Mouse (Mus musculus): ENCODE measurements around the gene Ifi211.
"Not testable (repeated sequence)": the region's sequence is repeated elsewhere in the genome, so short reads cannot be mapped to it uniquely, and the experiment has no call there.

Ifi211 gene

GRCm38 (mm10) chr1:173912548-173913255 is at the start of gene Ifi211:
Gene Ifi211 (minus strand): TSS chr1:173913046.
- DNase-seq (ENCODE audit: low spot score) = not testable (repeated sequence)

- DNase-seq (ENCODE audit: low spot score) = not testable (repeated sequence)
These were observed 48.6 kb upstream of the Ifi211 start for GRCm38 (mm10) chr1:173961491-173961890.

- not testable (repeated sequence) for DNase-seq (ENCODE audit: low spot score)
These were observed 47.2 kb upstream of the Ifi211 start for GRCm38 (mm10) chr1:173959998-173960397.

GRCm38 (mm10) chr1:173955839-173956527 is 43.1 kb upstream of the Ifi211 start:
- DNase-seq (ENCODE audit: low spot score) = not testable (repeated sequence)

- DNase-seq (ENCODE audit: low spot score) = no peak
These were observed 42.4 kb upstream of the Ifi211 start for GRCm38 (mm10) chr1:173955071-173955796.

- DNase-seq (ENCODE audit: low spot score) = no peak
These were observed 40.7 kb upstream of the Ifi211 start for GRCm38 (mm10) chr1:173953563-173953962.

- not testable (repeated sequence) for DNase-seq (ENCODE audit: low spot score)
These were observed 36.2 kb upstream of the Ifi211 start for GRCm38 (mm10) chr1:173949044-173949443.

- DNase-seq (ENCODE audit: low spot score) = not testable (repeated sequence)
These were observed 29.9 kb upstream of the Ifi211 start for GRCm38 (mm10) chr1:173942780-173943066.

GRCm38 (mm10) chr1:173941924-173942779 is 29.3 kb upstream of the Ifi211 start, which contains the start of the genes Mndal and Ifi203:
Gene Mndal (minus strand): TSS chr1:173942491.
Gene Ifi203 (minus strand): TSS chr1:173942672.
- not testable (repeated sequence) for DNase-seq (ENCODE audit: low spot score)

- not testable (repeated sequence) for DNase-seq (ENCODE audit: low spot score)
These were observed 28.7 kb upstream of the Ifi211 start for GRCm38 (mm10) chr1:173941522-173941921.

- DNase-seq (ENCODE audit: low spot score) = not testable (repeated sequence)
These were observed 6.4 kb upstream of the Ifi211 start for GRCm38 (mm10) chr1:173919279-173919678.

- no peak for DNase-seq (ENCODE audit: low spot score)
These were observed 1.7 kb upstream of the Ifi211 start for GRCm38 (mm10) chr1:173914559-173914958.

- DNase-seq (ENCODE audit: low spot score) = not testable (repeated sequence)
These were observed 478 bp upstream of the Ifi211 start for GRCm38 (mm10) chr1:173913256-173913791.

- DNase-seq (ENCODE audit: low spot score) = no peak
These were observed 910 bp downstream of the Ifi211 start for GRCm38 (mm10) chr1:173911808-173912464.

GRCm38 (mm10) chr1:173908390-173908789 is 4.5 kb downstream of the Ifi211 start:
- DNase-seq (ENCODE audit: low spot score) = not testable (repeated sequence)

- not testable (repeated sequence) for DNase-seq (ENCODE audit: low spot score)
These were observed 7.0 kb downstream of the Ifi211 start for GRCm38 (mm10) chr1:173905885-173906284.

GRCm38 (mm10) chr1:173889741-173890140 is 23.1 kb downstream of the Ifi211 start:
- DNase-seq (ENCODE audit: low spot score) = not testable (repeated sequence)

GRCm38 (mm10) chr1:173887026-173887787 is 25.6 kb downstream of the Ifi211 start:
- not testable (repeated sequence) for DNase-seq (ENCODE audit: low spot score)

- DNase-seq (ENCODE audit: low spot score) = not testable (repeated sequence)
These were observed 32.7 kb downstream of the Ifi211 start for GRCm38 (mm10) chr1:173880004-173880666.
